Mouse (Mus musculus) limb, embryonic 14.5 days (tissue): Measurements from ENCODE around the gene Trabd2b. TPM values are rescaled to one million over a fixed set of nuclear protein-coding genes. Genes with fewer than 3 reads are reported as not detected.

Experiments used
- ATAC-seq: fragments of 200-750 bp; cut with Nextera tagmentation; 2 replicates; pipeline ENCODE4 v1.8.0; 2017; ENCODE audit warnings: low read depth, moderate number of reproducible peaks, moderate TSS enrichment; ENCODE audit not compliant: low FRiP score
- DNase-seq: peaks from one replicate; pipeline ENCODE4 v3.0.0-alpha.2; 2015; ENCODE audit warnings: low spot score
- H3K27ac ChIP-seq: fragments of 300-500 bp; sonication (generic); replicated peaks from 2 replicates; pipeline ENCODE4 v1.5.1; 2014; ENCODE audit warnings: low read depth, mild to moderate bottlenecking, low read length, moderate library complexity, mixed read lengths
- H3K27me3 ChIP-seq: fragments of 300-500 bp; sonication (generic); 2 replicates; pipeline ENCODE4 v1.6.1; 2014; ENCODE audit warnings: low read length, mixed read lengths; ENCODE audit not compliant: control insufficient read depth, insufficient read depth
- H3K36me3 ChIP-seq: fragments of 300-500 bp; sonication (generic); 2 replicates; pipeline ENCODE4 v1.6.1; 2014; ENCODE audit warnings: mild to moderate bottlenecking, low read length, moderate library complexity, mixed read lengths; ENCODE audit not compliant: control insufficient read depth, insufficient read depth
- H3K4me1 ChIP-seq: fragments of 300-500 bp; sonication (generic); 2 replicates; pipeline ENCODE4 v1.6.1; 2014; ENCODE audit warnings: antibody characterized with exemption, low read length, mixed read lengths; ENCODE audit not compliant: control insufficient read depth, insufficient read depth
- H3K4me2 ChIP-seq: fragments of 300-500 bp; sonication (generic); replicated peaks from 2 replicates; pipeline ENCODE4 v1.6.1; 2014; ENCODE audit warnings: low read depth, mild to moderate bottlenecking, low read length, moderate library complexity; ENCODE audit not compliant: severe bottlenecking
- H3K4me3 ChIP-seq: fragments of 300-500 bp; sonication (generic); replicated peaks from 2 replicates; pipeline ENCODE4 v1.5.1; 2014; ENCODE audit warnings: low read length
- H3K9ac ChIP-seq: fragments of 300-500 bp; sonication (generic); 2 replicates; pipeline ENCODE4 v1.6.1; 2014; ENCODE audit warnings: mild to moderate bottlenecking, low read depth, low read length, moderate library complexity; ENCODE audit not compliant: severe bottlenecking
- H3K9me3 ChIP-seq: fragments of 300-500 bp; sonication (generic); 2 replicates; pipeline ENCODE4 v1.6.1; 2016; ENCODE audit warnings: low read length; ENCODE audit not compliant: control insufficient read depth
- POLR2A ChIP-seq: fragments of 200-500 bp; IDR thresholded peaks from 2 replicates; pipeline ENCODE4 v1.8.0; 2012; ENCODE audit warnings: inconsistent platforms, mild to moderate bottlenecking, moderate library complexity, borderline replicate concordance; ENCODE audit not compliant: insufficient read depth, insufficient read length; ENCODE audit errors: extremely low read depth
- WGBS: fragments of 180-500 bp; shearing (Covaris S2); extraction: QIAGEN DNeasy Blood & Tissue Kit; methylation state at CpG from one replicate; pipeline ENCODE4 v1.1.7; 2014; 5-methylcytosine and 5-hydroxymethylcytosine counted together
- polyA plus RNA-seq, 2 experiments: library from polyadenylated mRNA; depleted of rRNA in 1 of 2; stranded (reverse) in 1 of 2; unstranded in 1 of 2; fragments of >200 nt; fragmentation: Nextera tagmentation in 1 of 2; extraction: Ambion mirVana in 1 of 2; gene quantifications; 2 replicates each; pipeline versions ENCODE4 v1.2.1 to v1.2.3; 2012 to 2014

Gene Trabd2b
- polyA plus RNA-seq, 2 experiments: 3.6 to 6.2 TPM

DNA sequence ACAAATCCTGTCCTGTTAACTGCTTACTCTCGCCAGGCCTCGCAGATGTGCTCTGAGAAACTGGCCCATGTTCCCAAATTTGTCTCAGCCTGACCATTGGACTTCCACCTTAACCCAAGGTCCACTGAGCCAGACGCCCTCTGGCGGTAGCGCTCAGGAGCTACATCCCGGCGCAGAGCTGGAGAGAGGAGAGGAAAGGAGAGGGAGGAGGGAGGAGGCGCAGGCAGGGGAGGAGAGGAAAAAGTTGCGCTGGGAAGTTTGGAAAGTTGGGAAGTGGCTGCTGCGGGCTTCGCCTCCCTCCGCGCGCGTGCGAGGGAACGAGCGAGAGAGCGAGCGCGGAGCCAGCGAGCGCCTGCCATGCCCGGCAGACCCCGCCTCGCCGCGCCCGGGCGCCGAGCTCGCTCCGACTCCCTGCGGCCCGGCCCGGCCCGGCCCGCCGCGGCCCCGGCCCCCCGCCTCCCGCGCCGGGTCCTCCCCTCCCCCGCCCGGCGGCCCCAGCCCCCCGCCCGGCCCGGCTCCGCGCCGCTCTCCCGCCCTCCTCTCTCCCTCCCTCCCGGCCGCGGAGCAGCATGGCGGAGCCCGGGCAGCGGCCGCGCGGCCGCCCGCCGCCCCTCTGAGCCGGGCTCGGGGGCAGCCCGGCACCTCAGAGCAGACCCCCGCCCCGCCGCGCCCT is 706 bp upstream of the Trabd2b start:
- ATAC-seq (peak; percentile 90), DNase-seq (peak; percentile 83)
- Histone ChIP-seq H3K36me3 (0 out of 2 replicates have a peak, but pooled peaks cover 2% of the 10 kb centered on the region), H3K9ac (peak overlapping the region; percentile 83), H3K4me1 (peaks cover 22% of the 10 kb centered on the region), H3K27me3 (peaks cover 15% of the 10 kb centered on the region), H3K4me2 (peak overlapping the region; percentile 96), H3K4me3 (peak overlapping the region; percentile 74), H3K9me3 (no peaks in the 10 kb centered on the region), H3K27ac (peak overlapping the region; percentile 95)
- TF ChIP-seq POLR2A: 0 out of 2 replicates have a peak, but pooled peaks have one; percentile 11
- WGBS: 3% methylated on average over 7 of the region's 74 CpGs

GRCm38 (mm10) chr4:114407516-114407915 is 992 bp downstream of the Trabd2b start:
- Histone ChIP-seq H3K4me1 (peaks cover 28% of the 10 kb centered on the region), H3K4me3 (peak overlapping the region; percentile 74), H3K36me3 (0 out of 2 replicates have a peak, but pooled peaks cover 2% of the 10 kb centered on the region), H3K9ac (peak overlapping the region; percentile 83; the same call in 1 of the 2 replicates), H3K9me3 (no peaks in the 10 kb centered on the region), H3K4me2 (peak overlapping the region; percentile 96), H3K27ac (no peak overlapping the region), H3K27me3 (peaks cover 16% of the 10 kb centered on the region)
- 66% methylated on average over 3 of the region's 3 CpGs for WGBS
- no peak for DNase-seq
- no peak for TF ChIP-seq POLR2A
- ATAC-seq: no peak

DNA sequence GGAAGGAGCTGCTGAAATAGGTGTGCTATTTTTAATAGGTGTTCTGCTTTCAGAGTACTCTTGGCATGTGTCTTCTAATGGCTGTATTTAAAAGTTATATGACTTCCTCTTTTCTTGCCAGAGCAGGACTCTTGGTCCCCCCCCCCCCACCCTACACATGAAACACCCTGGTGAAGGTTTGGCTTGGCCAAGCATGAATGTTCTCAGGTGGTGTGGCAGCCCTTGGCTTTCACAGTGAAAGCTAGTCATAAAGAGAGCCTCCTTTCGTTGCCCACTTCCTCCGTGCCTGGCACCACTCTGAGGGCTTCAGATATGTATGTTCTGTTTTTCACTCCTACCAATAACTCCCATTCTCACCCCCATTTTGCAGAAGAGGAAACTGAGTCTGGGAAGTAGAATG is 1.8 kb downstream of the Trabd2b start:
- no peak for ATAC-seq
- no peak for TF ChIP-seq POLR2A
- peak overlapping the region; percentile 96; the same call in 1 of the 2 replicates for H3K4me2 ChIP-seq
- H3K4me1 ChIP-seq: peaks cover 28% of the 10 kb centered on the region
- no peak for DNase-seq
- H3K36me3 ChIP-seq: 0 out of 2 replicates have a peak, but pooled peaks cover 2% of the 10 kb centered on the region
- peaks cover 20% of the 10 kb centered on the region for H3K27me3 ChIP-seq
- no peaks in the 10 kb centered on the region for H3K9me3 ChIP-seq
- 0 out of 2 replicates have a peak overlapping the region, but pooled peaks have one; percentile 74 for H3K4me3 ChIP-seq
- no peak overlapping the region for H3K9ac ChIP-seq
- 53% methylated on average over 2 of the region's 2 CpGs for WGBS
- H3K27ac ChIP-seq: no peak overlapping the region

GRCm38 (mm10) chr4:114408890-114409480 is 2.5 kb downstream of the Trabd2b start:
- TF ChIP-seq POLR2A: no peak
- H3K9me3 ChIP-seq: no peaks in the 10 kb centered on the region
- H3K4me2 ChIP-seq: 0 out of 2 replicates have a peak overlapping the region, but pooled peaks have one; percentile 21
- no peak for ATAC-seq
- peaks cover 20% of the 10 kb centered on the region for H3K27me3 ChIP-seq
- no peak for DNase-seq
- H3K4me1 ChIP-seq: peaks cover 28% of the 10 kb centered on the region
- WGBS: 77% methylated on average over 18 of the region's 18 CpGs
- no peak overlapping the region for H3K4me3 ChIP-seq
- H3K36me3 ChIP-seq: 0 out of 2 replicates have a peak, but pooled peaks cover 2% of the 10 kb centered on the region
- no peak overlapping the region for H3K9ac ChIP-seq
- no peak overlapping the region for H3K27ac ChIP-seq

- H3K36me3 ChIP-seq: 0 out of 2 replicates have a peak, but pooled peaks cover 2% of the 10 kb centered on the region
- H3K4me2 ChIP-seq: peak overlapping the region; percentile 21
- TF ChIP-seq POLR2A: no peak
- no peak overlapping the region for H3K9ac ChIP-seq
- peaks cover 28% of the 10 kb centered on the region for H3K4me1 ChIP-seq
- no peak overlapping the region for H3K27ac ChIP-seq
- no peak overlapping the region for H3K4me3 ChIP-seq
- DNase-seq (no peak), ATAC-seq (no peak)
- no peaks in the 10 kb centered on the region for H3K9me3 ChIP-seq
- H3K27me3 ChIP-seq: peaks cover 20% of the 10 kb centered on the region
Observed at GRCm38 (mm10) chr4:114409511-114409910, 3.0 kb downstream of the Trabd2b start.
